Mouse (Mus musculus) right cerebral cortex, postnatal 25 days (tissue): ENCODE results near the gene St5.

ENCODE experiments used
- DNase-seq: peaks from one replicate; pipeline ENCODE4 v3.0.0; 2022

Gene St5

GRCm38 (mm10) chr7:109695339-109695726 lies 8.1 kb downstream of the St5 start:
- no peak for DNase-seq

GRCm38 (mm10) chr7:109694576-109695338 lies 8.6 kb downstream of the St5 start:
- DNase-seq = no peak

- no peak for DNase-seq
Observed at GRCm38 (mm10) chr7:109690961-109691360, 12.4 kb downstream of the St5 start.

- DNase-seq = no peak
Observed at GRCm38 (mm10) chr7:109690101-109690500, 13.3 kb downstream of the St5 start.

- no peak for DNase-seq
Observed at GRCm38 (mm10) chr7:109686585-109687128, 16.7 kb downstream of the St5 start.

GRCm38 (mm10) chr7:109680879-109681278 lies 22.5 kb downstream of the St5 start:
- no peak for DNase-seq

GRCm38 (mm10) chr7:109680284-109680683 lies 23.1 kb downstream of the St5 start:
- DNase-seq = no peak

GRCm38 (mm10) chr7:109674944-109675628 lies 28.3 kb downstream of the St5 start:
- DNase-seq = no peak

- DNase-seq = peak; percentile 58
Observed at GRCm38 (mm10) chr7:109671581-109672471, 31.6 kb downstream of the St5 start.

GRCm38 (mm10) chr7:109669426-109670170 lies 33.8 kb downstream of the St5 start:
- no peak for DNase-seq

- DNase-seq = no peak
Observed at GRCm38 (mm10) chr7:109666664-109667063, 36.7 kb downstream of the St5 start.

GRCm38 (mm10) chr7:109662626-109663025 lies 40.8 kb downstream of the St5 start:
- DNase-seq = peak; percentile 10

- no peak for DNase-seq
Observed at GRCm38 (mm10) chr7:109659278-109659677, 44.1 kb downstream of the St5 start.

GRCm38 (mm10) chr7:109657884-109658283 lies 45.5 kb downstream of the St5 start:
- DNase-seq = no peak

- no peak for DNase-seq
Observed at GRCm38 (mm10) chr7:109654871-109655270, 48.5 kb downstream of the St5 start.

- no peak for DNase-seq
Observed at GRCm38 (mm10) chr7:109648812-109649594, 54.4 kb downstream of the St5 start.

- DNase-seq = no peak
Observed at GRCm38 (mm10) chr7:109646574-109646973, 56.8 kb downstream of the St5 start.

- no peak for DNase-seq
Observed at GRCm38 (mm10) chr7:109643305-109643994, 60.0 kb downstream of the St5 start.

- DNase-seq = no peak
Observed at GRCm38 (mm10) chr7:109641963-109642362, 61.4 kb downstream of the St5 start.

- no peak for DNase-seq
Observed at GRCm38 (mm10) chr7:109641102-109641501, 62.3 kb downstream of the St5 start.

GRCm38 (mm10) chr7:109637391-109637790 lies 66.0 kb downstream of the St5 start:
- DNase-seq = no peak
